Mouse (Mus musculus) layer of hippocampus, adult 6 months (tissue): ENCODE data around the gene Ovol3. TPM values are rescaled to one million over a fixed set of nuclear protein-coding genes. Genes with fewer than 3 reads are reported as not detected.

Experiments used
- long read RNA-seq, 2 experiments: library from polyadenylated mRNA; unstranded; transcript quantifications; one replicate each; pipeline ENCODE4 v2.0.0; 2019 to 2020
- polyA plus RNA-seq: library from polyadenylated mRNA; unstranded; fragments of <200 nt; fragmentation: Nextera tagmentation; gene quantifications from 2 replicates; pipeline ENCODE4 v1.2.3, GENCODE M21; 2021

The Ovol3 gene
- not detected in 2 replicates for polyA plus RNA-seq
- long read RNA-seq, experiment 1: 0 reads
- long read RNA-seq, experiment 2: 0 reads

DNA sequence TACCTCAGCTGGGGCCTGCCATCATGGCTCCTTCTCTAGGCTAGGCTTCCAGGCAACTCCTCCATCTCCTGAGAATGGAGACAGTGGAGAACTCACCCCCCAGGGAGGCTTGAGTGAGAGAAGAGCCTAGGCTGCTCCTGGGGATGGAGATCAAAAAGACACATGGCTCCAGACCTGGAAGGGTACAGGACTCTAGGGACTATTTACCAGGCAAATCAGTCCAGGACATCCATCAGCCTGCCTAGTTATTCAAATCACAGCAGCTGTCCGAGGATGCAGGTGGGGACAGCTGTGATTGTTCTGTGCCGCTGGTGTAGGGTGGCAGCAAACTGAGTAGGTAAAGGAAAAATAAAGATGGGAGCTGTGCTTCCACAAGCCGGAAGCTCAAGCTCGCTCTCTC lies at the start of gene Ovol3:
Gene Ovol3, minus strand, starts transcription at position 101 of the 400 bp plus-strand sequence.

DNA sequence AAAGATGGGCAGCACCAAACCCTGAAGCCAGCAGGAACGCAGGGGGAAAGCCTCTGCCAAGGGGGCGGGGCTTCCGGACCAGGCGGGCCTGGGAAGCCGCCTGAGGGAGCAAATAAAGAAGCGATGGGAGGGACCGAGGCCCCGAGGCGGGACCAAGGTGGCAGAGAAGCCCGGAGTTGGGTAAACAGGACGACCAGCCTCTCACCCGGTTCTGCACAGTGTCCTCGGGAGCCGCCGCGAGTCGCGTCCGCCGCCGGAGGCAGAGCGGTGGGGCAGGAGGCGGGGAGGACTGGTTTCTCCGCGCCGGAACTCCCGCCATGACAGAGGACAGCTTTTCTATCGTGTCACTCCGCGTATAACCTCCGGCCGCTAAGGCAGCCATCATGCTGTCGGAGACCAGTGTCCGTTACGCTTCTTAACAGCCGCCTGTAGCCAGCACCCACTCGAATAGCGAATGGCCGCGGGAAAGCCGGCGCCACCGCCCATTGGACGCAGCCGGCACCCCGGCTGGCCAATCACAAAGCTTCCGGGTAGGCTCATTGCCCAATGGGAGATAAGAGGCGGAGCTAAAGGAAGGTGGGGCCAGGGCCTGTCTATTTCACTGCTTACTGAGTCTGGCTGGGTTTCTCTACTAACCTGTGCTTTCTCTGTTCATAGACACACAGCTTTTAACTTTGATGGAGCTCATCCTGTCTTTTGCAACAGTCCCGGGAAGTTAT lies 44.6 kb upstream of the Ovol3 start, which contains the start of the genes Thap8 and Wdr62:
Gene Thap8, plus strand, starts transcription at position 144 of the 719 bp plus-strand sequence.
Gene Wdr62, minus strand, starts transcription at position 469 of the 719 bp plus-strand sequence.

DNA sequence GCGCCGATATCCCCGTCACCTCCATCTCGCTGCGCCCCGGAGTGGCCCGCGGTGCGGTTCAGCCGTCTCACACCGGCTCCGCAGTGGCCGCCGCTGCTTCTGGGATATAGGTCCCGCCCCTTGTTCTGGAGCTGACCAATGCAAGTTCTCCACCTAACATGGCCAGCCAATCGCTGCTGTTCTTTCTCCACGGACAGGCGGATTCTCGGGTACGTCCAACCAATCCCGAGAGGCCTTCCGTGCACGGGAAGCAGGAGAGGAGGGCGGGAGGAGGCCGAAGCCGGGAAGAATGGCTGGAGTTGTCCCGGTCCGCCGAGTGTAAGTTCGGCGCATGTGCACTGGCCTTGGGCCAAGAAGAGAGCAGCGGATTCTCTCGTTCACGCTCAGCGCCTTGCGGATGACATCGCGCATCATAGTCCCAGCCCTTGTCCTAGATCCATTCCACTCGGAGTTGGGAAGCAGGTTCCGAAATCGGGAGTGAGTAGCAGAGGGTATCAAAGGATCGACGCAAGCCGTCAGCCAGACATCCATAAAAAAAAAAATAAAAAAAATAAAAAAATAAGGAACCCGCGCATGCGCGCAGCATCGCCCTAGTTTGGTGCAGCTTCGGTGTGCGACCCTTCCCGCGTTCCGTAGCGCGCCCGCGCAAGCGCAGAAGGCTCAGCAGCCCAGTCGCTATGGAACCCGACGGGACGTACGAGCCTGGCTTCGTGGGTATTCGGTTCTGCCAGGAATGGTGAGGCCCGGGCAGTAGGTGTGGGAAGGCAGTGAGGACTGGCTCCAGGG lies 3.7 kb downstream of the Ovol3 start, which contains the start of the genes Polr2i and Tbcb:
Gene Polr2i, plus strand, starts transcription at position 280 of the 786 bp plus-strand sequence.
Gene Tbcb, minus strand, starts transcription at position 604 of the 786 bp plus-strand sequence.

DNA sequence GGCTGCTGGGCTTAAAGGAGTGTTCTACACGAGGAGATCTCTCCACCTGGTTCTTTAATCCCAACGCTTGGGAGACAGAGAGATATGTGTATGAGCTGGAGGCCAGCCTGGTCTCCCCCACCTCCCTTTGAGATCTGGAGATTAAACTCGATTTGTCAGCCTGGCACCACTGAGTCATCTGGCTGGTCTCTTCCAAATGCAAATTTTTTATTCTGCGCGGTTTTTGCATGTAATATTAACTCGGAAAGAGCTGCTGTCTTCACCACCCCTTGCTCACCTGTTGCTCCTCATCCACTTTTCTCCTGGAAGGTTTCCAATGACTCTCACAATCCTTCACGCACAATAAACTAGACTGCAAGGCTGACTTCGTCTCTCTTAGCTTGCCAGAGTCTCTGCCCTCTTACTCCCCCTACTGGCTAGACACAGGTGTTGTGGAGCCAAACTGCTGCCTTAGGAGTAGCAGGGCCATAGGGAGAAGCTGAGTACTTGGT lies 37.0 kb downstream of the Ovol3 start, which contains the start of gene Capns1:
Gene Capns1, minus strand, starts transcription at position 331 of the 491 bp plus-strand sequence.

DNA sequence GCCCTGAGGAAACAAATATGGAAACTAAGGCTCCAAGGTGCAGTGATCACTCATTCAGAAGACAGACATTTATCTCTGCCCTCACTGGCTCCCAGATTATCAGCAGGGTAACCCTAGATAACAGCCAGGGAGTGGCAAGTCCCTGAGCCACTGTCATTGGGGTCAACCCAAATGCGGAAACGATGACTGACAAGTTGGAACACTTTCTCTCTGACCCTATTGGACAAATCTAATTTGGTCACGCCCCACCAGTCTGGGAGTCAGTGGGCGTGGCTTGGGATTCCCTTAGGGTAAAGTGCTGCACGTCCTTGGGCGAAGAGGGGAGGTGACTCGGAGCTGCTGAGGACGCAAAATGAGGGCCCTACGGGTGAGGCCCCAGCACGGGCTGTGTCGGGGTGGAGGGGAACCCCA lies 51.6 kb downstream of the Ovol3 start, which contains the start of gene Cox7a1:
Gene Cox7a1, plus strand, starts transcription at position 266 of the 411 bp plus-strand sequence.

Other genes with a start within 250 kb of the Ovol3 start
- gene Zfp14, start 184.3 kb downstream of the Ovol3 start, polyA plus RNA-seq: 5.0 and 5.1 TPM in 2 replicates
- 2.5 and 2.7 TPM in 2 replicates for gene Zfp82, start 162.8 kb downstream of the Ovol3 start, polyA plus RNA-seq
- gene Gm26920, start 145.3 kb downstream of the Ovol3 start, polyA plus RNA-seq: 0.08 and 0.69 TPM in 2 replicates
- 6.6 and 6.7 TPM in 2 replicates for gene Zfp566, start 145.2 kb downstream of the Ovol3 start, polyA plus RNA-seq
- 58.4 and 64.8 TPM in 2 replicates for gene Zfp260, start 140.9 kb downstream of the Ovol3 start, polyA plus RNA-seq
- gene Zfp382, start 113.8 kb downstream of the Ovol3 start, polyA plus RNA-seq: 7.3 and 8.7 TPM in 2 replicates
- gene Zfp146, start 66.0 kb downstream of the Ovol3 start, polyA plus RNA-seq: 3.2 and 3.3 TPM in 2 replicates
- 13.4 and 28.5 TPM in 2 replicates for gene Cox7a1, start 51.6 kb downstream of the Ovol3 start, polyA plus RNA-seq
- 39.7 and 41.1 TPM in 2 replicates for gene Capns1, start 36.9 kb downstream of the Ovol3 start, polyA plus RNA-seq
- gene Polr2i, start 3.8 kb downstream of the Ovol3 start, polyA plus RNA-seq: 144 and 151 TPM in 2 replicates
- gene Tbcb, start 3.5 kb downstream of the Ovol3 start, polyA plus RNA-seq: 265 and 278 TPM in 2 replicates
- 0.13 and 0.30 TPM in 2 replicates for gene Thap8, start 44.4 kb upstream of the Ovol3 start, polyA plus RNA-seq
- 0.25 and 0.58 TPM in 2 replicates for gene Wdr62, start 44.7 kb upstream of the Ovol3 start, polyA plus RNA-seq
- 160 and 231 TPM in 2 replicates for gene Clip3, start 56.0 kb upstream of the Ovol3 start, polyA plus RNA-seq
- gene Alkbh6, start 73.0 kb upstream of the Ovol3 start, polyA plus RNA-seq: 140 and 144 TPM in 2 replicates
- 0.33 and 0.63 TPM in 2 replicates for gene Syne4, start 79.1 kb upstream of the Ovol3 start, polyA plus RNA-seq
- 3.0 and 4.7 TPM in 2 replicates for gene E130208F15Rik, start 86.0 kb upstream of the Ovol3 start, polyA plus RNA-seq
- gene Sdhaf1, start 88.2 kb upstream of the Ovol3 start, polyA plus RNA-seq: 22.3 and 23.3 TPM in 2 replicates
- 4.7 and 4.8 TPM in 2 replicates for gene Lrfn3, start 127.0 kb upstream of the Ovol3 start, polyA plus RNA-seq
- 120 and 125 TPM in 2 replicates for gene Tyrobp, start 178.0 kb upstream of the Ovol3 start, polyA plus RNA-seq
- gene Hcst, start 184.1 kb upstream of the Ovol3 start, polyA plus RNA-seq: 2.7 and 3.0 TPM in 2 replicates
- gene Nfkbid, start 186.0 kb upstream of the Ovol3 start, polyA plus RNA-seq: 0.40 and 0.80 TPM in 2 replicates
- gene Aplp1, start 209.8 kb upstream of the Ovol3 start, polyA plus RNA-seq: 316 and 379 TPM in 2 replicates
- 1.9 and 2.2 TPM in 2 replicates for gene Kirrel2, start 222.0 kb upstream of the Ovol3 start, polyA plus RNA-seq
- gene Nphs1, start 222.6 kb upstream of the Ovol3 start, polyA plus RNA-seq: 0.90 and 0.92 TPM in 2 replicates